Mouse (Mus musculus): ENCODE results near the gene Ereg. TPM values are rescaled to one million over a fixed set of nuclear protein-coding genes. Genes with fewer than 3 reads are reported as not detected.

Ereg gene
- not detected for total RNA-seq (2023)

DNA sequence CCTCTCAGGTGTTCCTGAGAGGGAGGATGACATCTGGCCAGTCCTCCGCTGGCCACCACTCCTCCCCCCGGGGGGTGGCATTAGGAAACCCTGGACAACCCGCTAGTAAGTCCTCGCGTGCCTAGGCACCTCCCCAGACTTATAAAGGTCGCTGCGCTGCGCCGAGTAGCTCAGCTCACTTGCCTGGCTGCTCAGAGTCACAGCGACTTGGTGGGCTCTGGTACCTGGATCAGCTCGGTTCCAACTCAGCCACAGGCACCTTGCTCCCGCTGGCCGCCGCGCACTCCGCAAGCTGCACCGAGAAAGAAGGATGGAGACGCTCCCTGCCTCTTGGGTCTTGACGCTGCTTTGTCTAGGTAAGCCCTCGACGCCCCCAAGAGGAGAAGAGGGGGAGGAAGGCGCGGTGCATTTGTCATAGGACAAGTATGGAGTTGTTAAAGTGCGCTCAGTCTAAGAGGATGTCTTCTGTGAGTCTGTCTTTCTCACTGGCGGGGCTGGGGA, at the start of gene Ereg:
Gene Ereg, plus strand, starts transcription at position 173 of the 501 bp plus-strand sequence.

DNA sequence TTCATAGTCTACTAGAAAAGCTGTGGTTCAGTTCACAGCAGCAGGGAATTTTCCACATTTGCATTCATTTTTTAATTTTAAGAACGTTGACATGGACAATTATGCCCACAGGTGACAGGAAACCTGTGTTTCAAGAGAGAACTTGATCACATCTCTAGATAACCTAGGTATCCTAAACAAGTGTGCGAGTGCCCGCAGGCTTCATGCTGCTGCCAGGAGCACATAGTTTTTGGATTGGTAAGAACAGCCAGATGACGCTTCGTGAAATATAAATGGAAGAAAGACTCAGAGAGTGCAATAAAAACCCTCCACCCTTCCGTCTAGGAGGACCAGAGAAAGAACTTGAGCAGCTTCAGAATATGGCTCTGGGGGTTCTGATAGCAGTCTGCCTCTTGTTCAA, 47.3 kb upstream of the Ereg start, which contains the start of gene Epgn:
Gene Epgn, plus strand, starts transcription at position 301 of the 400 bp plus-strand sequence.

DNA sequence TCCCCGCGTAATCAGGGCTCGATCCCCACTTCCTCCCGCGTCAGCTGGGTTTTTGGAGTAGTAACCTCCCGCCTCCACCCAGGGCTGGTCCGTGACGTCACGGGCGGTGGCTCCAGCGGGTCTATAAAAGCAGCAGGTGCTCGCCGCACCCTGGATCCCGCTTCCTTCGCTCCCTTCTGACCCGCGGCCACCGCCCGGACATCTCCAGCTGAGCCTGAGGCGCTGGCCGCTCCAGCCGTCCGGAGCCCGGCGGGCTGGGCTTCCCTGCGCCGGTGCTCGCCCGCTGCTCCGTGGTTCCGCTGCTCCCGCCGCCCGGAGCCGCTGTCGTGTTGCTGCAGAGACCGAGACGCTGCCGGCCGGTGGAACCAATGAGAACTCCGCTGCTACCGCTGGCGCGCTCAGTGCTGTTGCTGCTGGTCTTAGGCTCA, 65.0 kb downstream of the Ereg start, which contains the start of gene Areg:
Gene Areg, plus strand, starts transcription at position 154 of the 428 bp plus-strand sequence.

Other genes starting within 250 kb of the Ereg start
- 1 to 10 TPM; 2.6 to 6.0 TPM for gene Cxcl1, start 183.4 kb upstream of the Ereg start, total RNA-seq (2023)
- 100 to 1,000 TPM; 252 to 437 TPM for gene Cxcl2, start 170.8 kb upstream of the Ereg start, total RNA-seq (2023)
- 1 to 10 TPM; 2.3 to 4.8 TPM for gene Mthfd2l, start 143.5 kb upstream of the Ereg start, total RNA-seq (2023)
- gene Epgn, start 47.2 kb upstream of the Ereg start, total RNA-seq (2023), result not detected
- 1 to 10 TPM; 1.9 to 2.5 TPM for gene Areg, start 65.0 kb downstream of the Ereg start, total RNA-seq (2023)

Measured in monocyte, adult 59 days (primary cell).